Mouse (Mus musculus): ENCODE results near the gene Gm3138.
"Not testable (repeated sequence)": the region's sequence is repeated elsewhere in the genome, so short reads cannot be mapped to it uniquely, and the experiment has no call there.

The Gm3138 gene

GRCm38 (mm10) chr14:4249331-4249730 is at the start of gene Gm3138:
Gm3138 (plus strand) TSS chr14:4249631.
- in situ Hi-C loops (cut with MboI; ENCODE audit: low pct_unique_long_range_greater_than_20kb in 1 of 2, low sequenced_read_pairs in 2 of 2, unreplicated experiment in 1 of 2) = not testable (repeated sequence)

- in situ Hi-C loops (cut with MboI; ENCODE audit: low pct_unique_long_range_greater_than_20kb in 1 of 2, low sequenced_read_pairs in 2 of 2, unreplicated experiment in 1 of 2) = not testable (repeated sequence)
Measured at GRCm38 (mm10) chr14:4269238-4269950, 20.0 kb downstream of the Gm3138 start.

GRCm38 (mm10) chr14:4279828-4280227 is 30.4 kb downstream of the Gm3138 start:
- in situ Hi-C loops (cut with MboI; ENCODE audit: low pct_unique_long_range_greater_than_20kb in 1 of 2, low sequenced_read_pairs in 2 of 2, unreplicated experiment in 1 of 2) = not testable (repeated sequence)

All from mouse embryonic stem cell (cell line).